Mouse (Mus musculus) midbrain, postnatal 0 days (tissue): ENCODE data around the gene Ms4a18. TPM values are rescaled to one million over a fixed set of nuclear protein-coding genes. Genes with fewer than 3 reads are reported as not detected.

Source experiments
- ATAC-seq: fragments of 200-750 bp; cut with Nextera tagmentation; 2 replicates; pipeline ENCODE4 v1.8.0; 2017; ENCODE audit warnings: moderate number of reproducible peaks, mild to moderate bottlenecking, moderate TSS enrichment, moderate library complexity; ENCODE audit not compliant: low FRiP score
- DNase-seq: peaks from one replicate; pipeline ENCODE4 v3.0.0-alpha.2; 2015; ENCODE audit warnings: low spot score
- H3K27ac ChIP-seq: fragments of 300-500 bp; sonication (generic); 2 replicates; pipeline ENCODE4 v1.5.1; 2014; ENCODE audit warnings: low read depth, mild to moderate bottlenecking, low read length, mixed read lengths
- H3K27me3 ChIP-seq: fragments of 300-500 bp; sonication (generic); 2 replicates; pipeline ENCODE4 v1.6.1; 2014; ENCODE audit warnings: low read length, control low read depth, mixed read lengths; ENCODE audit not compliant: insufficient read depth
- H3K36me3 ChIP-seq: fragments of 300-500 bp; sonication (generic); 2 replicates; pipeline ENCODE4 v1.6.1; 2014; ENCODE audit warnings: low read length, control low read depth, mixed read lengths; ENCODE audit not compliant: insufficient read depth
- H3K4me1 ChIP-seq: fragments of 300-500 bp; sonication (generic); 2 replicates; pipeline ENCODE4 v1.6.1; 2014; ENCODE audit warnings: mild to moderate bottlenecking, control low read depth, antibody characterized with exemption, low read length, mixed read lengths; ENCODE audit not compliant: insufficient read depth
- H3K4me2 ChIP-seq: fragments of 300-500 bp; sonication (generic); 2 replicates; pipeline ENCODE4 v1.6.1; 2014; ENCODE audit warnings: low read depth, mild to moderate bottlenecking, low read length, mixed read lengths; ENCODE audit not compliant: poor library complexity, severe bottlenecking
- H3K4me3 ChIP-seq: fragments of 300-500 bp; sonication (generic); 2 replicates; pipeline ENCODE4 v1.5.1; 2014; ENCODE audit warnings: low read depth, mild to moderate bottlenecking, low read length, moderate library complexity
- H3K9ac ChIP-seq: fragments of 300-500 bp; sonication (generic); replicated peaks from 2 replicates; pipeline ENCODE4 v1.6.1; 2014; ENCODE audit warnings: mild to moderate bottlenecking, low read length, moderate library complexity, mixed read lengths; ENCODE audit not compliant: poor library complexity, severe bottlenecking
- H3K9me3 ChIP-seq: fragments of 300-500 bp; sonication (generic); 2 replicates; pipeline ENCODE4 v1.6.1; 2016; ENCODE audit warnings: low read length, control low read depth
- CTCF ChIP-seq: IDR thresholded peaks from 2 replicates; pipeline ENCODE4 v1.5.1; 2016; ENCODE audit warnings: antibody characterized with exemption, mild to moderate bottlenecking
- WGBS: fragments of 180-500 bp; shearing (Covaris S2); extraction: QIAGEN DNeasy Blood & Tissue Kit; methylation state at CpG from one replicate; pipeline ENCODE4 v1.1.7; 2014; 5-methylcytosine and 5-hydroxymethylcytosine counted together
- polyA plus RNA-seq: library from polyadenylated mRNA; unstranded; fragments of >200 nt; fragmentation: Nextera tagmentation; extraction: Ambion mirVana; gene quantifications from 2 replicates; pipeline ENCODE4 v1.2.1, GENCODE M21; 2015
- total RNA-seq: library from RNA; depleted of rRNA; stranded (reverse); fragments of >200 nt; gene quantifications from 2 replicates; pipeline ENCODE4 v1.2.3, GENCODE M21; 2014; rRNA removed

The Ms4a18 gene
- total and polyA plus RNA-seq, 2 experiments from 2014 or later: not detected

- Histone ChIP-seq H3K4me1 (peaks cover 9% of the 10 kb centered on the region; the same call in 1 of the 2 replicates), H3K36me3 (no peaks in the 10 kb centered on the region), H3K27me3 (no peaks in the 10 kb centered on the region), H3K9me3 (no peaks in the 10 kb centered on the region), H3K27ac (0 out of 2 replicates have a peak overlapping the region, but pooled peaks have one; percentile 26), H3K4me3 (no peak overlapping the region), H3K4me2 (no peak overlapping the region), H3K9ac (no peak overlapping the region)
- 36% methylated on average over 11 of the region's 11 CpGs for WGBS
- DNase-seq: peak; percentile 50
- ATAC-seq: no peak
- no peak for TF ChIP-seq CTCF
These were observed 65.6 kb downstream of the Ms4a18 start for GRCm38 (mm10) chr19:10952021-10952939.

- H3K27me3 ChIP-seq: no peaks in the 10 kb centered on the region
- H3K27ac ChIP-seq: 0 out of 2 replicates have a peak overlapping the region, but pooled peaks have one; percentile 18
- DNase-seq (peak; percentile 18), ATAC-seq (peak; percentile 20; the same call in 1 of the 2 replicates)
- H3K4me2 ChIP-seq: peak overlapping the region; percentile 100
- H3K9ac ChIP-seq: no peak overlapping the region; the same call in 1 of the 2 replicates
- WGBS: 35% methylated on average over 9 of the region's 9 CpGs
- peaks cover 7% of the 10 kb centered on the region for H3K36me3 ChIP-seq
- peaks cover 17% of the 10 kb centered on the region; the same call in 1 of the 2 replicates for H3K4me1 ChIP-seq
- H3K4me3 ChIP-seq: peak overlapping the region; percentile 78
- H3K9me3 ChIP-seq: no peaks in the 10 kb centered on the region
- TF ChIP-seq CTCF: no peak
These were observed 68.3 kb downstream of the Ms4a18 start for GRCm38 (mm10) chr19:10949558-10949957.

DNA sequence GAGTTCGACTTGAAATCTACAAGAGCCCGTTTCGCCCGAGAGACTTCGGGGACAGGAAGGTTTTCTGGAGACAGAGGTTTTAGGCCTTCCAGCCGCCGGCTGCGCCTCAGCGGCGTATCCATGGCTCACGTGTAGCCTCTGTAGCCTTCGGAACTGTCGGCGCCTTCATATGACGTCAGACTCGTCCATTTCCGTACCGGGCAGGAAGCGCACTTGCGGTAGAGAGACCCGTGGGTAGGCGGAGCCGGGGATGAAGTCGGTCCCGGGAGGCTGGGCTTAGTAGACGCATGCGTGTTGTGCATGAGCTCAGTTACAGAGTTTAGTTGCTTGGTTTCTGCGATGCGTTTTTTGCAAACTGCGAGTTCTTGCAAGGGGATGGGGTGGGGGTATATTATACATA, 68.7 kb downstream of the Ms4a18 start, which contains the start of gene Ccdc86:
Ccdc86 (minus strand) TSS at position 155 of the 400 bp plus-strand sequence.
- Histone ChIP-seq H3K4me3 (peak within 1 kb of the TSS; percentile 78), H3K9me3 (no peaks in the 10 kb centered on the region), H3K27me3 (no peaks in the 10 kb centered on the region), H3K4me2 (peak within 1 kb of the TSS; percentile 100), H3K9ac (peak within 1 kb of the TSS; percentile 80), H3K4me1 (peaks cover 17% of the 10 kb centered on the region; the same call in 1 of the 2 replicates), H3K27ac (0 out of 2 replicates have a peak within 1 kb of the TSS, but pooled peaks have one; percentile 18), H3K36me3 (peaks cover 12% of the 10 kb centered on the region)
- WGBS: 0% methylated on average over 30 of the region's 30 CpGs
- ATAC-seq (peak; percentile 97), DNase-seq (peak; percentile 99)
- TF ChIP-seq CTCF: no peak

DNA sequence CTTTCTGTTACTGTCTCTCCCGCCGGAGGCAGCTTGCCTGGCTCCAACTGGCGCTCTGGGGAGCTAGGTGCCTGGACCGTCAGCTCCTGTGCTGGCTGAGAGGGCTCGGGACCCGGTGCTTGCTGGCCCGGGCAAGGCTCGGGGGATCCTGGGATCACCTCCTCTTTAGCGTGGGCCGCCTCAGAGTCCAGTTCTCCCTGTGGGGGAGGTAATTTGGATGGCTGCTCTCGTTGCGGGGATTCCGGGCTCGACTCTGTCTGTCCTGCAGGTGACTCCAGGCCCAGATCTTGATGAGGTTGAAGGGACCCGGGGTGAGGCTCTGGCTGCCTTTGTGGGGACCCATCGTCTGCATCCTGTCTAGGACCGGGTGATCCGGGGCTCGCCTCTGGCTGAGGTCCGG, 69.4 kb downstream of the Ms4a18 start:
- 0 out of 2 replicates have a peak, but pooled peaks have one; percentile 1 for ATAC-seq
- TF ChIP-seq CTCF: no peak
- no peak for DNase-seq
- H3K4me3 ChIP-seq: peak overlapping the region; percentile 78
- no peaks in the 10 kb centered on the region for H3K27me3 ChIP-seq
- peak overlapping the region; percentile 80 for H3K9ac ChIP-seq
- peaks cover 17% of the 10 kb centered on the region; the same call in 1 of the 2 replicates for H3K4me1 ChIP-seq
- WGBS: under 1% methylated on average over 20 of the region's 20 CpGs
- H3K27ac ChIP-seq: no peak overlapping the region
- peak overlapping the region; percentile 100 for H3K4me2 ChIP-seq
- no peaks in the 10 kb centered on the region for H3K9me3 ChIP-seq
- peaks cover 17% of the 10 kb centered on the region for H3K36me3 ChIP-seq

GRCm38 (mm10) chr19:10947219-10947618, 70.6 kb downstream of the Ms4a18 start:
- no peak for DNase-seq
- no peak for TF ChIP-seq CTCF

More at GRCm38 (mm10) chr19:10947219-10947618, 70.6 kb downstream of the Ms4a18 start:
- no peak for ATAC-seq
- Histone ChIP-seq H3K4me1 (peaks cover 17% of the 10 kb centered on the region; the same call in 1 of the 2 replicates), H3K27me3 (no peaks in the 10 kb centered on the region), H3K27ac (no peak overlapping the region), H3K36me3 (peaks cover 25% of the 10 kb centered on the region), H3K4me3 (peak overlapping the region; percentile 78), H3K4me2 (peak overlapping the region; percentile 100), H3K9ac (peak overlapping the region; percentile 80), H3K9me3 (no peaks in the 10 kb centered on the region)
- WGBS: 92% methylated on average over 5 of the region's 5 CpGs

Other genes with a start within 250 kb of the Ms4a18 start
- gene Cd6, start 188.0 kb downstream of the Ms4a18 start, total RNA-seq: not detected in 2 replicates
- 0.22 TPM in 1 of 2 replicates, not detected in the other for gene Cd6, start 188.0 kb downstream of the Ms4a18 start, polyA plus RNA-seq
- 1.3 and 1.7 TPM in 2 replicates for gene Slc15a3, start 178.3 kb downstream of the Ms4a18 start, total RNA-seq
- gene Slc15a3, start 178.3 kb downstream of the Ms4a18 start, polyA plus RNA-seq: 0.33 and 0.56 TPM in 2 replicates
- 403 and 429 TPM in 2 replicates for gene Tmem132a, start 148.1 kb downstream of the Ms4a18 start, total RNA-seq
- gene Tmem132a, start 148.1 kb downstream of the Ms4a18 start, polyA plus RNA-seq: 207 and 213 TPM in 2 replicates
- 21.3 and 22.9 TPM in 2 replicates for gene Tmem109, start 136.0 kb downstream of the Ms4a18 start, total RNA-seq
- 39.2 and 39.3 TPM in 2 replicates for gene Tmem109, start 136.0 kb downstream of the Ms4a18 start, polyA plus RNA-seq
- 281 and 298 TPM in 2 replicates for gene Prpf19, start 122.8 kb downstream of the Ms4a18 start, total RNA-seq
- gene Prpf19, start 122.8 kb downstream of the Ms4a18 start, polyA plus RNA-seq: 37.8 and 38.1 TPM in 2 replicates
- 0.14 and 0.82 TPM in 2 replicates for gene Zp1, start 97.4 kb downstream of the Ms4a18 start, total RNA-seq
- gene Zp1, start 97.4 kb downstream of the Ms4a18 start, polyA plus RNA-seq: 0.98 and 1.4 TPM in 2 replicates
- 1.0 and 1.4 TPM in 2 replicates for gene Ptgdr2, start 80.9 kb downstream of the Ms4a18 start, total RNA-seq
- 0.09 and 0.16 TPM in 2 replicates for gene Ptgdr2, start 80.9 kb downstream of the Ms4a18 start, polyA plus RNA-seq
- 6.5 and 6.7 TPM in 2 replicates for gene Ccdc86, start 68.8 kb downstream of the Ms4a18 start, total RNA-seq
- 13.1 and 13.5 TPM in 2 replicates for gene Ccdc86, start 68.8 kb downstream of the Ms4a18 start, polyA plus RNA-seq
- gene Ms4a10, start 43.4 kb downstream of the Ms4a18 start, total RNA-seq: not detected in 2 replicates
- not detected in 2 replicates for gene Ms4a10, start 43.4 kb downstream of the Ms4a18 start, polyA plus RNA-seq
- not detected in 2 replicates for gene Ms4a15, start 24.8 kb downstream of the Ms4a18 start, total RNA-seq
- gene Ms4a15, start 24.8 kb downstream of the Ms4a18 start, polyA plus RNA-seq: 0.09 TPM in 1 of 2 replicates, not detected in the other
- not detected in 2 replicates for gene Ms4a8a, start 63.1 kb upstream of the Ms4a18 start, total RNA-seq
- not detected in 2 replicates for gene Ms4a8a, start 63.1 kb upstream of the Ms4a18 start, polyA plus RNA-seq
- gene 1700017D01Rik, start 112.8 kb upstream of the Ms4a18 start, total RNA-seq: not detected in 2 replicates
- gene 1700017D01Rik, start 112.8 kb upstream of the Ms4a18 start, polyA plus RNA-seq: not detected in 2 replicates
- not detected in 2 replicates for gene 1700025F22Rik, start 147.3 kb upstream of the Ms4a18 start, total RNA-seq
- not detected in 2 replicates for gene 1700025F22Rik, start 147.3 kb upstream of the Ms4a18 start, polyA plus RNA-seq
- gene Ms4a13, start 178.7 kb upstream of the Ms4a18 start, total RNA-seq: not detected in 2 replicates
- gene Ms4a13, start 178.7 kb upstream of the Ms4a18 start, polyA plus RNA-seq: not detected in 2 replicates
- gene Ms4a12, start 214.4 kb upstream of the Ms4a18 start, total RNA-seq: not detected in 2 replicates
- gene Ms4a12, start 214.4 kb upstream of the Ms4a18 start, polyA plus RNA-seq: not detected in 2 replicates
- not detected in 2 replicates for gene Ms4a1, start 248.2 kb upstream of the Ms4a18 start, total RNA-seq
- gene Ms4a1, start 248.2 kb upstream of the Ms4a18 start, polyA plus RNA-seq: 0.07 TPM in 1 of 2 replicates, not detected in the other